Mouse (Mus musculus) heart, embryonic 13.5 days (tissue): ENCODE measurements at regions not wholly inside any gene's neighbourhood (a gene's known extent, or its start where the extent isn't known, plus 50 kb on each side); places are given as distances from the start of the nearest gene placed in this dataset.

ENCODE experiments used
- ATAC-seq: fragments of 200-750 bp; cut with Nextera tagmentation; 2 replicates; pipeline ENCODE4 v1.8.0; 2017; ENCODE audit warnings: moderate TSS enrichment; ENCODE audit not compliant: insufficient number of reproducible peaks, low FRiP score, low TSS enrichment; ENCODE audit errors: extremely low read depth
- H3K27ac ChIP-seq: fragments of 300-500 bp; sonication (generic); replicated peaks from 2 replicates; pipeline ENCODE4 v1.5.1; 2015; ENCODE audit warnings: moderate library complexity, mild to moderate bottlenecking, inconsistent platforms
- H3K27me3 ChIP-seq: fragments of 300-500 bp; sonication (generic); replicated peaks from 2 replicates; pipeline ENCODE4 v1.6.1; 2015; ENCODE audit warnings: mild to moderate bottlenecking, inconsistent platforms
- H3K36me3 ChIP-seq: fragments of 300-500 bp; sonication (generic); 2 replicates; pipeline ENCODE4 v1.6.1; 2015; ENCODE audit warnings: mild to moderate bottlenecking, inconsistent platforms
- H3K4me1 ChIP-seq: fragments of 300-500 bp; sonication (generic); 2 replicates; pipeline ENCODE4 v1.6.1; 2015; ENCODE audit warnings: inconsistent platforms
- H3K4me2 ChIP-seq: fragments of 300-500 bp; sonication (generic); 2 replicates; pipeline ENCODE4 v1.6.1; 2015; ENCODE audit warnings: inconsistent platforms, mild to moderate bottlenecking, moderate library complexity
- H3K4me3 ChIP-seq: fragments of 300-500 bp; sonication (generic); 2 replicates; pipeline ENCODE4 v1.5.1; 2015; ENCODE audit warnings: moderate library complexity, mild to moderate bottlenecking, inconsistent platforms
- H3K9ac ChIP-seq: fragments of 300-500 bp; sonication (generic); 2 replicates; pipeline ENCODE4 v1.6.1; 2015; ENCODE audit warnings: inconsistent platforms, mild to moderate bottlenecking, moderate library complexity
- H3K9me3 ChIP-seq: fragments of 300-500 bp; sonication (generic); 2 replicates; pipeline ENCODE4 v1.6.1; 2016; ENCODE audit warnings: inconsistent platforms
- WGBS: fragments of 180-500 bp; shearing (Covaris S2); methylation state at CpG from one replicate; pipeline ENCODE4 v1.1.7; 2015; ENCODE audit warnings: mixed read lengths; 5-methylcytosine and 5-hydroxymethylcytosine counted together

DNA sequence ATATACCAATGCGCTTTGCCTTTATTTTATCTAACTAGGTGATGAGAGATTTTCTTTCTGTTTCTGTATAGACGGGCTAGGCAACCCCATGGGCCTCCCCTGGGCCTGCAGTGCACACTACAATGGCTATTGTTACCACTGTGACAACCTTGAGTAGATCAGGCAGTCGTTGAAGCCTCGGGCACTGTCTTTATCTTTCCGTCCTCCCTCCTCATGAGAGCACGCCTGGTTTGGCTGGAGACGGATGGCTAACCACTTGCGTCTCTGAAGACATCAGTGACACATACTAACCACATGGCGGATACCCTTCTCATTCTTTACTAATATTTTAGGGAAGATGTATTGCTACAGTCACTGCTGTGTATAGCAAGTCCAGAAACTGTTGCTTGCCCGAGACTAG is 206.1 kb upstream of the Serp2 start:
- H3K27me3 ChIP-seq: no peaks in the 10 kb centered on the region
- no peak overlapping the region for H3K4me3 ChIP-seq
- no peaks in the 10 kb centered on the region for H3K36me3 ChIP-seq
- peak overlapping the region; percentile 12; the same call in 1 of the 2 replicates for H3K27ac ChIP-seq
- ATAC-seq: no peak
- H3K4me1 ChIP-seq: peaks cover 53% of the 10 kb centered on the region
- H3K4me2 ChIP-seq: no peak overlapping the region
- no peak overlapping the region for H3K9ac ChIP-seq
- 40% methylated on average over 10 of the region's 10 CpGs for WGBS
- H3K9me3 ChIP-seq: no peaks in the 10 kb centered on the region

DNA sequence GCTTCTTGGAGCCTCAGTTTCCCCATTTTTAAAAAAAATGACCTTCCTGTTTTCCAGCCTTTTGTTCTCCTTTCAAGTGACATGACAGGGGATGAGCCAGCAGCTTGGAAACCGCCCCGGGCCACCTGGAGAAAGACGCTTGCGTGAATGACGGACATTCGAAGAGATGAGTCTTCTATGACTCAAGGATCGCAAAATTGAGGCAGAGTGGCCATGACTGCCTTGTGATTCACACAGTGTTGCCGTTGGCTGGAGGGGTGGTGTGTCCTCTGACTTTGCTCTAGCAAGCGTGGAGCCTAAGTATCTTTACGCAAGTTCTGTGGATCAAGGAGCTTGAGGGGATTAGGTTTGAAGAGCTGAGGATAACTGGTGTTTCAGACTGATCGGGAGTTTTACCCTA is 205.0 kb upstream of the Serp2 start:
- no peaks in the 10 kb centered on the region for H3K9me3 ChIP-seq
- H3K9ac ChIP-seq: no peak overlapping the region
- WGBS: 91% methylated on average over 11 of the region's 11 CpGs

DNA sequence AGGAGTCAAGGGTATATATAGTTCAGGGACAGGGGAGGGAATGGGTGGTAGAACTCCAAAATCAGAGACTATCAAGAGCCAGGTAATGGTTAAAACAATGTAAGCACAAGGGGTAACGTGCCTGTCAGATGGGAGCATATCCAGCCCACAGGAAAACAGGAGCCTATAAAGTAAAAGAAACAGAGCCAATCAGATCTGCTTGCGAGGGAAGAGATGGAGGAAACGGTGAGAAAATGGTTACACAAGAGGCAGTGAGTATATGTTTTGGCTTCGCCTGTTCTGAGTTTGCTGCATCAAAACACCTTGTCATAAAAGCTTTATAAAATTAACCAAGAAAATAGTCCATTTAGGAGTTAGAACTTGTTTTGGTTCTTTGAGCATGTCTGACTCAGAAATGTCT is 204.6 kb upstream of the Serp2 start:
- ATAC-seq: no peak
- Histone ChIP-seq H3K36me3 (no peaks in the 10 kb centered on the region), H3K27ac (no peak overlapping the region), H3K27me3 (no peaks in the 10 kb centered on the region), H3K9me3 (no peaks in the 10 kb centered on the region), H3K4me1 (peaks cover 52% of the 10 kb centered on the region), H3K9ac (no peak overlapping the region), H3K4me3 (no peak overlapping the region), H3K4me2 (no peak overlapping the region)
- WGBS: 81% methylated on average over 4 of the region's 4 CpGs

More for the DNA sequence above, 205.0 kb upstream of the Serp2 start:
- Histone ChIP-seq H3K27me3 (no peaks in the 10 kb centered on the region), H3K4me1 (peaks cover 53% of the 10 kb centered on the region), H3K4me2 (no peak overlapping the region), H3K36me3 (no peaks in the 10 kb centered on the region), H3K4me3 (no peak overlapping the region), H3K27ac (no peak overlapping the region)
- no peak for ATAC-seq

DNA sequence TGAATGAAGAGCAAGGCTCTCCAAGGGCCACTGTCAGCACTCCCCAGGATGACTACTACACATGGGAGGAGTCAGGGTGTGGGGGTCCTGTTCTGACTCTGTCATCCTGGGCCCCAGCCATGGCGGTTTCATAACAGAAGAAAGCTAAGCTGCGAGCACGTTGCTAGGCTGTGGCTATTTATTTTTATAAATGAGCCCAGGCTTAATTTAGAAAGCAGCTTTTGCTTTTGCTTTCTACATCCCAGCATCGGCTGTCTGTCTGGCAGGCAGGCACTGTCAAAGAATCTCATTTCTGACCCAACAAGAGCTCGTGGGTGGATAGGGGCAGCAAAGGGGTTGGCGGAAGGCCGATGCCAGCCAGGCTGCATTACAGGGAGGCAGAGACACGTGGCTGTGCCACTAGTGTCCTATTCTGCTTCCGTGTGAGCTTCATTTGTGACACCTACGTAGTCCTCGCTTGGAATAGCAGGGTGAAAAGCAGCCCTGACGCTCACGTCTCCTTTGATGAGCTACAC is 203.9 kb upstream of the Serp2 start:
- peak; percentile 37; the same call in 1 of the 2 replicates for ATAC-seq
- 53% methylated on average over 13 of the region's 13 CpGs for WGBS
- peaks cover 45% of the 10 kb centered on the region for H3K4me1 ChIP-seq
- H3K9me3 ChIP-seq: no peaks in the 10 kb centered on the region
- H3K4me3 ChIP-seq: no peak overlapping the region
- peak overlapping the region; percentile 29 for H3K4me2 ChIP-seq
- no peaks in the 10 kb centered on the region for H3K27me3 ChIP-seq
- H3K27ac ChIP-seq: peak overlapping the region; percentile 43; the same call in 1 of the 2 replicates
- H3K9ac ChIP-seq: peak overlapping the region; percentile 30; the same call in 1 of the 2 replicates
- H3K36me3 ChIP-seq: no peaks in the 10 kb centered on the region

DNA sequence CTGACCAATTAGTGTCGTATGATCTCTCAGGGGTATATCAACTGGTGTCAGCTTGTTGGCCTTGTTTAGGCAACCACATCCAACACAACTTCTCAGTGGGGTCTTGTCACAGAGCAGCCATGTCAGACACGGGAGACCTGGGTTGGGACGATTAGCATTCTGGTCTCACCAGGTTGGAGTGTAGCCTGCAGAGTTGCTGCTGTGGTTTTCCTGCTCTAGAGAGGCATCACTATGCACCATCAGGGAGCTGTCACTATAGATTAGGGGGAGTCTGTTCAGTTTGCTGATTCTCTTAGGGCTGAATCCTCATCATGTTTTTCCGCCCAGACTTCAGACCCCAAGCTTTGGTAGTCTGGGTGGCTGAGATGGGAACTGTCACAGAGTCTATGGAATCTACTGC is 202.7 kb upstream of the Serp2 start:
- Histone ChIP-seq H3K4me2 (no peak overlapping the region), H3K4me1 (peaks cover 33% of the 10 kb centered on the region), H3K27me3 (no peaks in the 10 kb centered on the region), H3K9ac (no peak overlapping the region), H3K4me3 (no peak overlapping the region), H3K9me3 (no peaks in the 10 kb centered on the region), H3K27ac (no peak overlapping the region), H3K36me3 (no peaks in the 10 kb centered on the region)
- ATAC-seq: no peak
- 73% methylated on average over 4 of the region's 4 CpGs for WGBS

DNA sequence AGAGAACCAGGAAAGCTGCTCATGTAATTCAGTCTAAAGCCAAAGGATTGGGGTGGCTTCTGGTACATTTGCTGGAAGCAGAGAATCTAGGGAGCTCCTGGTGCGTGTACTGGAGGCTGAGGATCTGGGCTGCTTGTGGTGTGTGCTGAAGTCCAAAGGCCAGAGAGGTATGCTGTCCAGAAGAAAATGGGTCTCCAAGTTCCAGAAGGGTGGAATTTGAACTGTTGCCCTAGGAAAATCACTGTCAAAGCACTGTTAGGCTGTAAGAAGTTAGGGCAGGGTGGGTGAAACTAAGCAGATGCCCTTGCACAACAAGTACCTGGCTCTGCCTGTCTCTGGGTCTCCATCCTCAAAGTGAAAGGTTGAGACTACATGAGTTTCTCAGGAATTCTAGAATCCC is 201.9 kb upstream of the Serp2 start:
- WGBS: 83% methylated on average over 1 of the region's 1 CpGs
- H3K27ac ChIP-seq: no peak overlapping the region
- ATAC-seq: no peak

DNA sequence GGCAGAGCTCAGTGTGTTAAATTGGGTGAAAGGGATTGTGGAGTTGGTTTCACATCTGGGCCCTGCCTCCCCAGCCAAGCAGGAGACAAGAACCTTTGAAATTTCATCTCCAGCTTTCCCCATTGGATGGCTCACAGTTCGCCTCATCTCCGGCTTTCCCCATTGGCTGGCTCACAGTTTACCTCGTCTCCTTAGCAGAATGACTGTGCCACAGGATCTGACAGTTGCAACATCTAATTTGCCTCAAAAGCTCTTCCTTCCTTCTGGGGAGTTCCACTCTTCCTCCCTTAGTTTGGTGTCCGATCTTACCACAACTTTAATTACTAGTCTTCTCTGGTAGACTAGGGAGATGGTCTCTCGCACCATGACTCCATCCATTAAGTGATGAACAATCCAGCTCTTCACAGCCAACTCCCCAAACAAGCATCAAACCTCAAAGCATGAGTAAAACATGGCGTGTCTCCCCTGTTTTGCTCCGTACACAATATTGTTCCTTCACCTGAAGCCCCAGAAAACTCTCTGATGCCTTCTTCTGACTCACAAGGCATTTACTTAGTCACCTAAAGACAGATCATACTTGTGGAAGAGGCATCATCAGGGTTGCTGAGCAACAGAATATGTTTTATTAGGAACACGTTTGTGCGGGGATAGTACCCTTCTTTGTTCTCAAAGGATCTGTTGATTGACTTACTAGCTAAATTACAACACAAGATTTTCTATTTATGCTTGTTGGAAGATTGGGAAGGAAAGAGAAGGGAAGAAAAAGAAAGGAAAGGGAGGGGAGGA is 199.1 kb upstream of the Serp2 start:
- Histone ChIP-seq H3K9ac (no peak overlapping the region), H3K4me3 (no peak overlapping the region), H3K4me2 (no peak overlapping the region), H3K4me1 (peaks cover 9% of the 10 kb centered on the region), H3K27me3 (no peaks in the 10 kb centered on the region), H3K27ac (no peak overlapping the region), H3K36me3 (no peaks in the 10 kb centered on the region), H3K9me3 (no peaks in the 10 kb centered on the region)
- no peak for ATAC-seq
- 72% methylated on average over 9 of the region's 9 CpGs for WGBS

More for the DNA sequence above, 201.9 kb upstream of the Serp2 start:
- no peak overlapping the region for H3K9ac ChIP-seq
- no peak overlapping the region for H3K4me3 ChIP-seq
- no peak overlapping the region for H3K4me2 ChIP-seq
- no peaks in the 10 kb centered on the region for H3K36me3 ChIP-seq
- no peaks in the 10 kb centered on the region for H3K27me3 ChIP-seq
- peaks cover 25% of the 10 kb centered on the region for H3K4me1 ChIP-seq
- H3K9me3 ChIP-seq: no peaks in the 10 kb centered on the region

DNA sequence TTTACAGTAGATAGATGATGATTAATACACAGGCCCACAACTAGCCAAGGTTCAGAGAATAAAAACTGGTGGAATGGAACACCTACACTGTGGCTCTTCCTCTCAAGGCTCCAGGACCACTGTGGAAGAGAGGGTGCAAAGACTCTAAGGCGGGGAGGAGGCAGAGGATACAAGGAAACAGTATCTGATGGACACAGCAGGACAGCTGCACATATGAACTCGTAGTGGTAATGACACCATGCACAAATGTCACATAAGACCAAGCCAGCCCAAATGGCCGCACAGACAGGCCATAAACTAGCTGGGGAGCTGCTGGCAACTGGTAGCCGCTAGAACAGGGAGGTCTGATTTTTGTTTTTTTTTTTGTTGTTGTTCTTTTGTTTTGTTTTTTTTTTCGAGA is 197.0 kb upstream of the Serp2 start:
- no peaks in the 10 kb centered on the region for H3K27me3 ChIP-seq
- no peak for ATAC-seq
- no peak overlapping the region for H3K4me3 ChIP-seq
- no peaks in the 10 kb centered on the region for H3K36me3 ChIP-seq
- H3K27ac ChIP-seq: no peak overlapping the region
- no peaks in the 10 kb centered on the region for H3K9me3 ChIP-seq
- no peak overlapping the region for H3K9ac ChIP-seq
- no peak overlapping the region for H3K4me2 ChIP-seq
- no peaks in the 10 kb centered on the region for H3K4me1 ChIP-seq
- WGBS: 84% methylated on average over 5 of the region's 5 CpGs

DNA sequence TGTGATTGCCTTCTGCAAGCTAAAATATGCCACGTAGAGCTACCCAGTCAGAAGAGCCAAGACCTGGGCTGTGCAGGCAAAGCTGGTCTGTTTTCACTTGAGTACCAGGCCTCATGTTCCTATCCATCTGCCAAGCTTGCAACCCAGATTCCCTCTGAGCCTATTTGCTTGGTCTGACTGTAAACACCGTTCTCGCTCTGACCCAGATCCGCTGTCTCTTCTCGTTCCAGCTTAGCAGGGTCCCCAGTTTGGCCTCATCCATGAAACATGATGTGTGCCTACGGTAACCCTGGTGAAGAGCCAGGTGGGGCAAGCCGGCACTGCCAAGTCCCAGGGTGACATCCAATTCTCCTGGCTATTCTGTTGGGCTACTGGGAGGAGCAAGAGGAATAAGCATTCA is 192.5 kb upstream of the Serp2 start:
- Histone ChIP-seq H3K9ac (no peak overlapping the region), H3K4me1 (0 out of 2 replicates have a peak, but pooled peaks cover 5% of the 10 kb centered on the region), H3K27me3 (no peaks in the 10 kb centered on the region), H3K36me3 (no peaks in the 10 kb centered on the region), H3K27ac (no peak overlapping the region), H3K9me3 (no peaks in the 10 kb centered on the region), H3K4me3 (no peak overlapping the region), H3K4me2 (no peak overlapping the region)
- ATAC-seq: no peak
- WGBS: 89% methylated on average over 7 of the region's 7 CpGs

DNA sequence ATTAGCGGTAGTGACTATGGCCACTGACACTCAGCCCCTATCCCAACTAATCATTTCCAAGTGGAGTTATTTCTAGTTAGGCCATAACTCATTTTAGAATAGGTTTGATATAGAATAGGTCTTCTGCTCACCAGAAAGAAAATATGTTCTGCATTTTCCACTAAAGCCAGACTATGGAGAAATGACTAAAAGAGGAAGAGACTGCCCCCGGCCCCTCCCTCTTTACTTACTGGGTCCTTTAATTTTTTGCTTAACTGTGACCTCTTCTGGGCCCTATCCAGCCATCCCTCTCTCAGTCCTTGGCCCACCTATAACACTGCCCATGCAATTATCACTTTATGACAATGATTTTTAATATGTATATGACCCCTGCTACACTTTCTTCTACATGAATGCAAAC is 192.0 kb upstream of the Serp2 start:
- ATAC-seq: no peak
- Histone ChIP-seq H3K27ac (no peak overlapping the region), H3K4me2 (no peak overlapping the region), H3K36me3 (no peaks in the 10 kb centered on the region), H3K9me3 (no peaks in the 10 kb centered on the region), H3K9ac (no peak overlapping the region), H3K27me3 (no peaks in the 10 kb centered on the region), H3K4me3 (no peak overlapping the region), H3K4me1 (0 out of 2 replicates have a peak, but pooled peaks cover 5% of the 10 kb centered on the region)
- 81% methylated on average over 2 of the region's 2 CpGs for WGBS

DNA sequence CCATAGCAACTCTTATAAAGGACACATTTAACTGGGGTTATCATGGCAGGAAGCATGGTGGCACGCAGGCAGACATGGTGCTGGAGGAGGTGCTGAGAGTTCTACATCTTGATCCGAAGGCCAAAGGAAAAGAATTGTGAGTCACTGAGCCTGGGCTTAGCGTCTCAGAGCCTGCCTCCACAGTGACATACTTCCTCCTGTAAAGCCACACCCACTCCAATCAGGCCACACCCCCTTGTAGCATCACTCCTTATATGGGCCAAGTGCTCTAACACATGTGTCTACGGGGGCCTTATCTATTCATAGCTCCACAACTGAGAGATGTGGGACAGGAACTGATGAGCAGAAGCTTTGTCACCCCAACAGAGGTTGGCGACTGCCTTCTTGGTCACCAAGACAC is 191.1 kb upstream of the Serp2 start:
- H3K4me1 ChIP-seq: 0 out of 2 replicates have a peak, but pooled peaks cover 5% of the 10 kb centered on the region
- no peak for ATAC-seq
- 78% methylated on average over 5 of the region's 5 CpGs for WGBS
- H3K27me3 ChIP-seq: no peaks in the 10 kb centered on the region
- no peaks in the 10 kb centered on the region for H3K36me3 ChIP-seq
- no peak overlapping the region for H3K4me3 ChIP-seq
- no peaks in the 10 kb centered on the region for H3K9me3 ChIP-seq
- no peak overlapping the region for H3K9ac ChIP-seq
- H3K27ac ChIP-seq: no peak overlapping the region
- no peak overlapping the region for H3K4me2 ChIP-seq

DNA sequence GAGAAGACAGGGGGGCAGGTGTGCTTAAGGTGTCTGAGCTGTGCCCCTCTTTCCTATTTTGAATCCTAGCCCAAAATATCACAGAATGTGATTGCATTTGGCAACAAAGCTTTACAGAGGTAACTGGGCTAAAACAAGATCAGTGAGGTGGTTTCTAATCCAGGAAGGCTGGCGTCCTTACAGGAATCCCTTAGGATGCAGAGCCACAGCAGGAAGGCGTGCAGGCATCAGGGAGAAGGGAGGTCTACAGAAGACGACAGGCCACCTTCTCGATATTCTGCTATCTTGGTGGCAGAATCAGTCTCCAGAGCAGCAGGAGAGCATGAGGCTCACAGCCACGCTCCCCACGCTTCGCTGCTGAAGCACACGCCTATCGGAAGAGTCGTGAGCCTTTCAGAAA is 189.6 kb upstream of the Serp2 start:
- no peak for ATAC-seq
- 79% methylated on average over 10 of the region's 10 CpGs for WGBS
- Histone ChIP-seq H3K9ac (no peak overlapping the region), H3K4me3 (no peak overlapping the region), H3K9me3 (no peaks in the 10 kb centered on the region; the same call in 1 of the 2 replicates), H3K27ac (no peak overlapping the region), H3K27me3 (no peaks in the 10 kb centered on the region), H3K4me1 (0 out of 2 replicates have a peak, but pooled peaks cover 5% of the 10 kb centered on the region), H3K36me3 (no peaks in the 10 kb centered on the region), H3K4me2 (no peak overlapping the region)
